Mouse (Mus musculus) limb, embryonic 11.5 days (tissue): Measurements from ENCODE around the gene Trmt2a. TPM values are rescaled to one million over a fixed set of nuclear protein-coding genes. Genes with fewer than 3 reads are reported as not detected.
A peak's percentile ranks its signal among the peaks of the same experiment; 100 is the strongest.

Experiments
- ATAC-seq: fragments of 200-750 bp; cut with Nextera tagmentation; 2 replicates; pipeline ENCODE4 v1.8.0; 2017; ENCODE audit warnings: low read depth; ENCODE audit not compliant: insufficient number of reproducible peaks, low FRiP score, low TSS enrichment
- DNase-seq: peaks from one replicate; pipeline ENCODE4 v3.0.0-alpha.2; 2015; ENCODE audit warnings: low spot score
- H3K27ac ChIP-seq: fragments of 300-500 bp; sonication (generic); replicated peaks from 2 replicates; pipeline ENCODE4 v1.5.1; 2014; ENCODE audit warnings: low read depth, mild to moderate bottlenecking, low read length
- H3K27me3 ChIP-seq: fragments of 300-500 bp; sonication (generic); 2 replicates; pipeline ENCODE4 v1.6.1; 2014; ENCODE audit warnings: mild to moderate bottlenecking, low read length, mixed read lengths; ENCODE audit not compliant: control insufficient read depth, insufficient read depth
- H3K36me3 ChIP-seq: fragments of 300-500 bp; sonication (generic); 2 replicates; pipeline ENCODE4 v1.6.1; 2014; ENCODE audit warnings: mild to moderate bottlenecking, low read length, moderate library complexity, mixed read lengths; ENCODE audit not compliant: control insufficient read depth, insufficient read depth
- H3K4me1 ChIP-seq: fragments of 300-500 bp; sonication (generic); 2 replicates; pipeline ENCODE4 v1.6.1; 2014; ENCODE audit warnings: low read length, mixed read lengths; ENCODE audit not compliant: control insufficient read depth, insufficient read depth
- H3K4me2 ChIP-seq: fragments of 300-500 bp; sonication (generic); 2 replicates; pipeline ENCODE4 v1.6.1; 2014; ENCODE audit warnings: low read depth, mild to moderate bottlenecking, moderate library complexity; ENCODE audit not compliant: severe bottlenecking
- H3K4me3 ChIP-seq: fragments of 300-500 bp; sonication (generic); 2 replicates; pipeline ENCODE4 v1.5.1; 2014; ENCODE audit warnings: low read depth, low read length
- H3K9ac ChIP-seq: fragments of 300-500 bp; sonication (generic); 2 replicates; pipeline ENCODE4 v1.6.1; 2014; ENCODE audit warnings: mild to moderate bottlenecking, low read length
- H3K9me3 ChIP-seq: fragments of 300-500 bp; sonication (generic); 2 replicates; pipeline ENCODE4 v1.6.1; 2016; ENCODE audit warnings: low read length; ENCODE audit not compliant: control insufficient read depth
- WGBS: fragments of 180-500 bp; shearing (Covaris S2); extraction: QIAGEN DNeasy Blood & Tissue Kit; methylation state at CpG from one replicate; pipeline ENCODE4 v1.1.7; 2014; 5-methylcytosine and 5-hydroxymethylcytosine counted together
- polyA plus RNA-seq: library from polyadenylated mRNA; unstranded; fragments of >200 nt; fragmentation: Nextera tagmentation; extraction: Ambion mirVana; gene quantifications from 2 replicates; pipeline ENCODE4 v1.2.1, GENCODE M21; 2014

The Trmt2a gene
- polyA plus RNA-seq, 1 experiment from 2014 or later, result 96.0 TPM

DNA sequence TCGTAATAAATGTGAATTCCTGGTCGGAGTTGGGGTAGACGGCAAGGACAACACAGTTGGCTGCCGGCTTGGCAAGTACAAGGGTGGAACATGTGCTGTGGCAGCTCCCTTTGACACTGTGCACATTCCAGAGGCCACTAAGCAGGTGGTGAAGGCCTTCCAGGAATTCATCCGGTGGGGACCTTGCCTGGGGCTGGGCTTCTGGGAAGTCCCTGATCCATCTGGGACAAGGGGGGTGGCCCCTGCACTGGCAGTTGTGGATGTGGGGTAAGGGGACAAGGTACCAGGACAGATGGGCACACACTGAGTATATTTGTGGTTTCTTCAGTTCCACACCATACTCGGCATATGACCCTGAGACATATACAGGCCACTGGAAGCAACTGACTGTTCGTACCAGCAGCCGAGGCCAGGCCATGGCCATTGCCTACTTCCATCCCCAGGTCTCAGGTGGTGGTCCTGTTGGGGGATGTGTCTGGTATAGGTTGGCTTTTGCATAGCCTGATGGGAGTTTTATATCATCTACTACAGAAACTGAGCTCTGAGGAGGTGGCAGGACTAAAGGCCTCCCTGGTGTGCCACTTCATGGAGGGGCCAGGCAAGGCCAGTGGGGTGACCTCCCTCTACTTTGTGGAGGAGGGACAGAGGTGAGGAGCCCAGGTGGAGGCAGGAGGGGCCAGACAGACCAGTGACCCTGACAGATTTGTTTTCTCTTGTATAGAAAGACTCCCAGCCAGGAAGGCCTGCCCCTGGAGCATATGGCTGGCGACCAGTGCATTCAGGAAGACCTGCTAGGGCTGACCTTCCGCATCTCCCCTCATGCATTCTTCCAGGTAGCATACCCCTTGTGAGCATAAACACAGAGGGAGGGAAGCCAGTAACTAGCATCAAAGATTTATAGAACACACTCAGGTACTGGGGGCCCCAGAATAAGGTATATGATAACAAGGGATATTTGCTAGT is 2.6 kb downstream of the Trmt2a start:
- 80% methylated on average over 10 of the region's 10 CpGs for WGBS
- no peak for ATAC-seq
- no peaks in the 10 kb centered on the region for H3K27me3 ChIP-seq

DNA sequence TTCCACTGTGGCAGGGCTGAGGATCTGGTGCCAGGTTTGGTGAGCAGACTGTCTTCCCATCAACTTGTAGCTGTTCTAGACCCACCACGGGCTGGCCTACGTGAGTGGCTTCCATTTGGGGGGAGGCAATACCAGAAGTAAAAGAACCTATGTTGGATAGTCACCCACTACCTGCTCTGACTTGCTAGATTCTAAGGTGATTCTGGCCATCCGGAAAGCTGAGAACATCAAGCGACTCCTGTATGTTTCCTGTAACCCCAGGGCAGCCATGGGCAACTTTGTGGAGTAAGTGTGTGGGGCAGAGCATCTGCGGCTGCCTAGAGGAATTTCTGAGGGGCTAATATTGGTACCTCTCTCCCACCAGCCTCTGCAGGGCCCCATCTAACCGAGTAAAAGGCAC is 4.3 kb downstream of the Trmt2a start:
- WGBS, result 85% methylated on average over 6 of the region's 6 CpGs
- no peak overlapping the region for H3K9ac ChIP-seq
- ATAC-seq, result no peak

More for the DNA sequence above, 2.6 kb downstream of the Trmt2a start:
- no peak overlapping the region for H3K27ac ChIP-seq
- H3K4me1 ChIP-seq, result peaks cover 25% of the 10 kb centered on the region
- H3K4me2 ChIP-seq, result peak overlapping the region; percentile 85
- peaks cover 38% of the 10 kb centered on the region for H3K36me3 ChIP-seq
- no peak for DNase-seq
- H3K4me3 ChIP-seq, result no peak overlapping the region
- H3K9ac ChIP-seq, result no peak overlapping the region; the same call in 1 of the 2 replicates
- H3K9me3 ChIP-seq, result no peaks in the 10 kb centered on the region

DNA sequence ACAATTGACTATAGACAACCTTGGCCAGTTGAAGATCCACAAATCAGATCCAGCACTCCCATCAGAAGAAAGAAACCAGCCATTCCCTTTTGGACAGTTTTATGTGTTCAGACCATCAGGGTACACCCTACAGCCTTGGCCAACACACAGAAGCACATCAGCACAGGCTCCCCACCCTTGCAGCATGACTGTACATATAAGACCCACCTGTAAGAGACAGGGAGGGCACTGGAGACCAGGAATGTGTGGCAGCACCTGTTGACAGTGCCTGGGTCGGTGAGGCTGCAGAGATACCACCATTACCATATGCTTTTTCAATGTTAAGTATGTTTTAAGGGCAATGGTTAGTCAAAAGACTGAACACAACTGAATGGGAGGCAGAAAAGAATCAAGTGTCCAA is 5.4 kb downstream of the Trmt2a start:
- ATAC-seq (no peak), DNase-seq (no peak)
- 81% methylated on average over 1 of the region's 1 CpGs for WGBS

More for the DNA sequence above, 4.3 kb downstream of the Trmt2a start:
- no peak for DNase-seq
- no peak overlapping the region for H3K4me3 ChIP-seq
- peaks cover 17% of the 10 kb centered on the region for H3K4me1 ChIP-seq
- H3K4me2 ChIP-seq, result no peak overlapping the region
- H3K27ac ChIP-seq, result no peak overlapping the region
- H3K36me3 ChIP-seq, result peaks cover 47% of the 10 kb centered on the region
- no peaks in the 10 kb centered on the region for H3K9me3 ChIP-seq
- H3K27me3 ChIP-seq, result no peaks in the 10 kb centered on the region

DNA sequence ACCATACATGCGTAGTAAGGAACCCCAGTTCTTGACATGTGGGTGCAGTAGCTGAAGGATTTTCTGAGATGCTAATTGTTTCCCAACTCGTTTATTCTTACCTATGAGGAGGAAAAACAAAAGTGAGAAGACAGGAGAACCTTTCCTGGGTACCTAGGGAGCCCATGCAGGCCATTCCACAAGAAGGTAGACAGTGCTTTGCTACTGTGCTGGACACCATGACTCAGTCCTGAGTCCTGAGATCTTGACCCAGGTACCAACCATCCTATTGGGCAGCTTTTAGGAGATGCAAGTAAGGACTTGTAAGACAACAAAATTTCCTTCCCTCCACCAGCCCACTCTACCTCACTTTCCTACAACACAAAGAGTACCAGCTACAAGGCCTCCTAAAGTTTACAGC is 9.7 kb downstream of the Trmt2a start, which contains the start of gene Gm49776:
Gm49776 (minus strand) TSS at position 101 of the 400 bp plus-strand sequence.
- H3K27me3 ChIP-seq, result no peaks in the 10 kb centered on the region
- peaks cover 50% of the 10 kb centered on the region for H3K36me3 ChIP-seq
- DNase-seq (no peak), ATAC-seq (no peak)
- no peaks in the 10 kb centered on the region for H3K9me3 ChIP-seq
- 87% methylated on average over 2 of the region's 2 CpGs for WGBS
- no peaks in the 10 kb centered on the region for H3K4me1 ChIP-seq
- no peak within 1 kb of the TSS for H3K9ac ChIP-seq
- no peak within 1 kb of the TSS for H3K4me3 ChIP-seq
- no peak within 1 kb of the TSS for H3K4me2 ChIP-seq
- no peak within 1 kb of the TSS for H3K27ac ChIP-seq

More for the DNA sequence above, 5.4 kb downstream of the Trmt2a start:
- H3K27ac ChIP-seq, result no peak overlapping the region
- no peak overlapping the region for H3K9ac ChIP-seq
- peaks cover 51% of the 10 kb centered on the region for H3K36me3 ChIP-seq
- no peak overlapping the region for H3K4me3 ChIP-seq
- no peak overlapping the region for H3K4me2 ChIP-seq
- peaks cover 17% of the 10 kb centered on the region for H3K4me1 ChIP-seq
- no peaks in the 10 kb centered on the region for H3K9me3 ChIP-seq
- H3K27me3 ChIP-seq, result no peaks in the 10 kb centered on the region

DNA sequence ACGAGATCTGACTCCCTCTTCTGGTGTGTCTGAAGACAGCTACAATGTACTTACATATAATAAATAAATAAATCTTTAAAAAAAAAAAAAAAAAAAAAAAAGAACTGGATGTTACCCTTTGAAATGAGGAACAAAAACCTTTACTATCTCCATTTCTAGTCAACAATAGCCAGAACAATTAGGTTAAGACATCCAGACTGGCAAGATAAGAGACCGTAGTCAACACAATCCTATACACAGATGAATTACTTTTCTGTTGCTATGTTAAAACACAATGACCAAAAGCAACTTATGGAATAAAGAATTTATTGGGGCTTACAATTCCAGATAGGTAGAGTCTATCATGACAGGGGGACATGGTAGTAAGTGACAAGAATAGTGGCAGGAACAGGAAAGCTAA is 16.5 kb downstream of the Trmt2a start:
- no peaks in the 10 kb centered on the region for H3K9me3 ChIP-seq
- H3K9ac ChIP-seq, result no peak overlapping the region
- no peak overlapping the region for H3K27ac ChIP-seq
- no peak for ATAC-seq
- no peak for DNase-seq
- H3K36me3 ChIP-seq, result peaks cover 42% of the 10 kb centered on the region
- H3K4me1 ChIP-seq, result no peaks in the 10 kb centered on the region
- no peak overlapping the region for H3K4me2 ChIP-seq
- no peak overlapping the region for H3K4me3 ChIP-seq
- WGBS, result 73% methylated on average over 2 of the region's 2 CpGs
- H3K27me3 ChIP-seq, result no peaks in the 10 kb centered on the region

DNA sequence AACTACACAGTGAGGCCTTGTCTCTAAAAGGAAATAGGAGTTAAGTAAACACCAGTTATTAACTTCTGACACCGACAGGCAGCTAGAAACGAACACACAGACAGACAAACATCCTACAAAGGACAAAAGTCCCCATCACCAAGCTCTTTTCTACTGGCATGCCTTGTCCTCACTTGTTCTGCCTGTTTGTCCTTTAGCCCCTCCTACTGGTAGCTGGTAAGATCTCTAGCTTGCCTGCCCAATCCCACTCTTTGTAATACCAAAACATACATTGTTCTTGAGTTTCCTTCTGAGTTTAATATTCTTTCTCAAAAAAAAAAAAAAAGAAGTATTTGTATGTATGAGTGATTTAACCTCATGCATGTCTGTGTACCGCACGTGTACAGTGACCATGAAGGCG is 19.7 kb downstream of the Trmt2a start:
- H3K36me3 ChIP-seq, result peaks cover 41% of the 10 kb centered on the region
- DNase-seq, result no peak
- 94% methylated on average over 5 of the region's 5 CpGs for WGBS

DNA sequence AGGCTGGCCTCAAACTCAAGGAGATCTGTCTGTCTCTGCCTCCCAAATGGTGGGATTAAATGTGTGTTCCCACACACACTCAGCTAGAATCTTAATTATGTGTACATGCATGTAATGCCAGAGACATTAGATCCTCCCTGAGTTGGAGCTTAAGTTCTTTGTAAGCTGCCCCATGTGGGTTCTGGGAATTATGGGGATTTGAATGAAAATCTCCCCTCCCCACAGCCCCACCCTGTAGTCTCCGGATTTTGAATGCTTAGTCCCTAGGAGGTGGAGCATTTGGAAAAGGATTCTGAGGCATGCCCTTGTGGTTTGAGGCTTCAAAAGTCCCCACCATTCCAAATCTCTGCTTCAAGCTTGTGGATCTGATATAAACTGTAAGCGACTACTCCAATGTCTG is 26.7 kb downstream of the Trmt2a start:
- H3K27ac ChIP-seq, result no peak overlapping the region
- DNase-seq, result no peak
- H3K9me3 ChIP-seq, result no peaks in the 10 kb centered on the region
- H3K9ac ChIP-seq, result no peak overlapping the region
- WGBS, result 91% methylated on average over 2 of the region's 2 CpGs
- H3K4me3 ChIP-seq, result no peak overlapping the region
- ATAC-seq, result no peak
- no peak overlapping the region for H3K4me2 ChIP-seq
- peaks cover 41% of the 10 kb centered on the region for H3K36me3 ChIP-seq
- H3K27me3 ChIP-seq, result no peaks in the 10 kb centered on the region
- H3K4me1 ChIP-seq, result no peaks in the 10 kb centered on the region

More for the DNA sequence above, 19.7 kb downstream of the Trmt2a start:
- H3K9me3 ChIP-seq, result no peaks in the 10 kb centered on the region
- no peak overlapping the region for H3K9ac ChIP-seq
- no peak overlapping the region for H3K27ac ChIP-seq
- no peak overlapping the region for H3K4me3 ChIP-seq
- no peaks in the 10 kb centered on the region for H3K27me3 ChIP-seq
- H3K4me2 ChIP-seq, result no peak overlapping the region
- no peak for ATAC-seq
- no peaks in the 10 kb centered on the region for H3K4me1 ChIP-seq

DNA sequence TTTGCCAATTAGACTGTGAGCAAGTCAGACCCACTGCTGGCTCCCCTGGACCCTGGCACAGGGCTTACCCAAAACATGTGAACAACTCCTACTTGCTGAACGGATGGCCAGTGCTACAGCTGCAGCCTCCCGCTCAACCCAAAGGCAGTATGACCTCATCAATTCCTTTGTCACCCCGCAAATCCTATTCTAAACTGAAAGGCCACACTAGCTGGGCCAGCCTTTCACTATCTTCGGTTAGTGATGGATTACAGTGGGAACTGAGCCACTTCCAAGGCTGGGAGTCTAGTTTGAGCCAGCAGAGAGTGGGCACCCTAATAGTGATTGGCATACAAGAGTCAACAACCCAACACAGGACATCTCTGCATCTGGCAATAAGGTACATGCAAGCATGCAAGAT is 39.7 kb downstream of the Trmt2a start:
- DNase-seq, result peak; percentile 36
- peak overlapping the region; percentile 89 for H3K9ac ChIP-seq
- peak overlapping the region; percentile 88 for H3K4me2 ChIP-seq
- H3K9me3 ChIP-seq, result no peaks in the 10 kb centered on the region
- H3K36me3 ChIP-seq, result peaks cover 12% of the 10 kb centered on the region
- WGBS, result 2% methylated on average over 4 of the region's 4 CpGs
- H3K27me3 ChIP-seq, result no peaks in the 10 kb centered on the region
- no peak for ATAC-seq
- no peak overlapping the region for H3K27ac ChIP-seq
- peak overlapping the region; percentile 72 for H3K4me3 ChIP-seq
- peaks cover 11% of the 10 kb centered on the region for H3K4me1 ChIP-seq
